Mouse (Mus musculus) spleen, postnatal 10 days (tissue): ENCODE results near the gene Ablim1.

Experiments used
- DNase-seq, 2 experiments: peaks; one replicate each; pipeline ENCODE4 v3.0.0; 2021 to 2022; ENCODE audit warnings: low spot score in 2 of 2

Gene Ablim1

GRCm38 (mm10) chr19:57104171-57104748 lies 210.5 kb downstream of the Ablim1 start:
- no peak for DNase-seq

- no peak for DNase-seq
Observed at GRCm38 (mm10) chr19:57103360-57103958, 211.3 kb downstream of the Ablim1 start.

GRCm38 (mm10) chr19:57101986-57102385 lies 212.7 kb downstream of the Ablim1 start:
- no peak for DNase-seq

- DNase-seq: no peak
Observed at GRCm38 (mm10) chr19:57100753-57101446, 213.8 kb downstream of the Ablim1 start.

- DNase-seq: no peak
Observed at GRCm38 (mm10) chr19:57099986-57100385, 214.7 kb downstream of the Ablim1 start.

GRCm38 (mm10) chr19:57099094-57099357 lies 215.7 kb downstream of the Ablim1 start:
- no peak for DNase-seq

GRCm38 (mm10) chr19:57098241-57099093 lies 216.3 kb downstream of the Ablim1 start:
- DNase-seq: no peak

- DNase-seq: no peak
Observed at GRCm38 (mm10) chr19:57095340-57095739, 219.4 kb downstream of the Ablim1 start.

GRCm38 (mm10) chr19:57093698-57094004 lies 221.1 kb downstream of the Ablim1 start:
- no peak for DNase-seq

- DNase-seq: no peak
Observed at GRCm38 (mm10) chr19:57092958-57093697, 221.6 kb downstream of the Ablim1 start.

GRCm38 (mm10) chr19:57091278-57091677 lies 223.4 kb downstream of the Ablim1 start:
- no peak for DNase-seq

- no peak for DNase-seq
Observed at GRCm38 (mm10) chr19:57088804-57089369, 225.8 kb downstream of the Ablim1 start.

- DNase-seq: no peak
Observed at GRCm38 (mm10) chr19:57084520-57085166, 230.1 kb downstream of the Ablim1 start.

- no peak for DNase-seq
Observed at GRCm38 (mm10) chr19:57083887-57084286, 230.8 kb downstream of the Ablim1 start.

- no peak for DNase-seq
Observed at GRCm38 (mm10) chr19:57083183-57083555, 231.6 kb downstream of the Ablim1 start.

GRCm38 (mm10) chr19:57082454-57083182 lies 232.1 kb downstream of the Ablim1 start:
- DNase-seq: no peak

- no peak for DNase-seq
Observed at GRCm38 (mm10) chr19:57081536-57081935, 233.2 kb downstream of the Ablim1 start.

- DNase-seq: no peak
Observed at GRCm38 (mm10) chr19:57079606-57079981, 235.1 kb downstream of the Ablim1 start.

GRCm38 (mm10) chr19:57078867-57079605 lies 235.7 kb downstream of the Ablim1 start:
- DNase-seq: no peak
